Mouse (Mus musculus) lung, adult 2 months (tissue): ENCODE measurements around the gene Mgrn1. TPM values are rescaled to one million over a fixed set of nuclear protein-coding genes. Genes with fewer than 3 reads are reported as not detected.

ENCODE experiments used
- DNase-seq: peaks from one replicate; pipeline ENCODE4 v3.0.0; 2022
- H3K4me1 ChIP-seq: fragments of 200-500 bp; 2 replicates; pipeline ENCODE4 v1.6.1; 2011; ENCODE audit warnings: low read length; ENCODE audit not compliant: control insufficient read depth, insufficient read depth
- H3K4me3 ChIP-seq: fragments of 200-500 bp; replicated peaks from 2 replicates; pipeline ENCODE3; 2011; ENCODE audit warnings: low read depth, mild to moderate bottlenecking, control low read depth, low read length; ENCODE audit errors: extremely low read depth
- CTCF ChIP-seq: fragments of 200-500 bp; IDR thresholded peaks from 2 replicates; pipeline ENCODE4 v1.5.1; 2011; ENCODE audit warnings: mild to moderate bottlenecking, low read length, control low read depth; ENCODE audit not compliant: insufficient read depth
- POLR2A ChIP-seq: fragments of 200-500 bp; IDR thresholded peaks from 2 replicates; pipeline ENCODE4 v1.6.1; 2011; ENCODE audit warnings: low read depth, mild to moderate bottlenecking, control low read depth, low read length, borderline replicate concordance; ENCODE audit errors: extremely low read depth
- WGBS: fragments of 180-500 bp; shearing (Covaris S2); methylation state at CpG from one replicate; pipeline ENCODE4 v1.1.7; 2018; 5-methylcytosine and 5-hydroxymethylcytosine counted together
- polyA plus RNA-seq: library from polyadenylated mRNA; depleted of rRNA; stranded (reverse); fragments of >200 nt; gene quantifications from 2 replicates; pipeline ENCODE4 v1.2.3, GENCODE M21; 2012; rRNA removed

The Mgrn1 gene
- 124 and 140 TPM in 2 replicates for polyA plus RNA-seq

DNA sequence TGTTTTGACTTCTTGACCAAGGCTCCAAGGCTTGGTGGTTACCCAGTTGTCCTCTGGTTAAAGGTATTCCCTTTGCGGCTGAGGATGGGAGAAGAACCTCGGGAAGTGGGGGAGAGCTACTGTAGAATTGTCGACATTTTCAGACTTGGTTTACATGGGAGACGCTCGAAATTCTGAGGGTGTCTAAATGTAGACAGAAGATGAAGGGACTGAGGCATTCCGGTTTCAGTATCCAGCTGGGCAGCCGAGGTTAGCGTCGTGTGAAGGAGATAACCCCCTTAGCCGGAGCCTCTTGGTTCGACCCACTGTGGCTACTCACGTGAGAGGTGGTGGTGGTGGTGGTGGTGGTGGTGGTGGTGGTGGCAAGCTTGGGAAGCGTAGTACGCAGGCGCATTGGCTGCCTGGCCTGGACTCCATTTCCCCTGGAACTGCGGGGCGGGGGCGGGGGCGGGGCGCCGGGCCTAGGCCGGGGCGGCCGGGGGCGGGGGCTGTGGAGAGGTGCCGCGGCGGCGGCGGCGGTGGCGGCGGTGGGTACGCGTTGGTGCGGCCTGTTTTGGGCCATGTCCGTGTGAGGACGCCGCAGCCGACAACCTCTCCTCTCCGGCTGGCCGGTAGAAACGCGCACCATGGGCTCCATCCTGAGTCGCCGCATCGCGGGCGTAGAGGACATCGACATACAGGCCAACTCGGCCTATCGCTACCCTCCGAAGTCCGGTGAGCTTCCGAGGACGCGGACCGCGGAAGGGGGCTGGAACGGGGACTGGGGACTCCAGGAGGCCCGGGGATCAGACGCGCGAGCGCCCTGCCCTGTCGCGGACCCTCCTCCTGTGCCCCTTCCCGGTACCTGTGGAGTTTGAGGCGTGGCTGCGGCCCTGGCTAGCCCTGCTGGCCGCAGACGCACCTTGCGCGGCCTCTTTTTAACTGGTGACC lies at the start of gene Mgrn1:
TSS of gene Mgrn1 (plus strand) at position 490 of the 930 bp plus-strand sequence.
- under 1% methylated on average over 52 of the region's 74 CpGs for WGBS
- TF ChIP-seq POLR2A = peak; percentile 39; the same call in 1 of the 2 replicates
- TF ChIP-seq CTCF = no peak
- H3K4me3 ChIP-seq = peak within 1 kb of the TSS; percentile 98
- peaks cover 9% of the 10 kb centered on the region for H3K4me1 ChIP-seq
- DNase-seq = peak; percentile 79

- H3K4me1 ChIP-seq = no peaks in the 10 kb centered on the region
- TF ChIP-seq CTCF (no peak), POLR2A (no peak)
- 79% methylated on average over 3 of the region's 3 CpGs for WGBS
- DNase-seq = no peak
- H3K4me3 ChIP-seq = no peak overlapping the region
Observed at GRCm38 (mm10) chr16:4837631-4838030, 48.4 kb upstream of the Mgrn1 start.

- Histone ChIP-seq H3K4me3 (no peak overlapping the region), H3K4me1 (no peaks in the 10 kb centered on the region)
- TF ChIP-seq POLR2A (no peak), CTCF (no peak)
- WGBS = 69% methylated on average over 3 of the region's 3 CpGs
- no peak for DNase-seq
Observed at GRCm38 (mm10) chr16:4839552-4839951, 46.5 kb upstream of the Mgrn1 start.

GRCm38 (mm10) chr16:4840231-4840630 lies 45.8 kb upstream of the Mgrn1 start:
- no peak overlapping the region for H3K4me3 ChIP-seq
- WGBS = 67% methylated on average over 8 of the region's 8 CpGs
- no peak for DNase-seq
- H3K4me1 ChIP-seq = no peaks in the 10 kb centered on the region
- no peak for TF ChIP-seq POLR2A
- TF ChIP-seq CTCF = no peak

- WGBS = 67% methylated on average over 3 of the region's 3 CpGs
- TF ChIP-seq CTCF = no peak
- no peak for TF ChIP-seq POLR2A
- DNase-seq = no peak
- H3K4me3 ChIP-seq = no peak overlapping the region
- no peaks in the 10 kb centered on the region for H3K4me1 ChIP-seq
Observed at GRCm38 (mm10) chr16:4847041-4847440, 39.0 kb upstream of the Mgrn1 start.

DNA sequence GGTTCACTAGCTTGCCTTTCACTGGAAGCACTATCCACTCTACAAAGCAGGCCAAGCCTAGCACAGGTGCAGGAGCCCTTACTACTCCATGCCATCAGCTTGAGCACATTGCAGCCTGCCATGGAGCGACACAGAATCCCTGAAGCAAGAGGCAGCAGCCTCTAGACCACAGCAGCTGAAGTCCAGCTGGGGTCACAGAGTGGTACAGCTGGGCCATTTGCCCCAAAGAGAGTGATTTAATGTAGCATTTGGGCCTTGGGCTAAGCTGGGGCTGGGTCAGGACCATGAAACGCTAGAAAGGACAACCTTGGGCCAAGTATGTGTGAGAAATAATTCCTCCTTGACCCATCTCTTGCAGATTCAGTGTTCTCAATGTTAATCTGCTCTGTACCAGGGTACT lies 38.0 kb upstream of the Mgrn1 start:
- Histone ChIP-seq H3K4me1 (no peaks in the 10 kb centered on the region), H3K4me3 (no peak overlapping the region)
- DNase-seq = no peak
- TF ChIP-seq POLR2A (no peak), CTCF (no peak)
- 82% methylated on average over 2 of the region's 2 CpGs for WGBS

DNA sequence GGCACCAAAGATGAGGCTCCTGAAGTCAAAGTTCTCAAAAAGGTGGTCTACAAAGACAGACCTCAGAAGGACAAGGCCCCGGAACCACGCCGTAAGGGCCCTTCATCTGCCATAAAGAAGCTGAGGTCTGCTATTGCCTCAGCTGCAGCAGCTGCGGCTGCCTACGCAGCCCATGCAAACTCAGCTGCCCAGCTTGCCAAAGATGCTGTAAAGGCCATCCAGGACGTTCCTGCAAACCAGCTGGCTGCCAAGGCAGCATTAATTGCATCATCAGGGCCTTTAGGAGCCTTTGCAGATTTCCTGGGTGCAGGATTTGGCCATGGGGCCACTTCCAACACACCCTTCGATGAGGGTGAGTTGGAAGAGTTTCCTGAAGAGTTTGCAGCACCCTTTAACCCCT lies 35.7 kb upstream of the Mgrn1 start:
- no peak for DNase-seq

GRCm38 (mm10) chr16:4850938-4851628 lies 35.0 kb upstream of the Mgrn1 start:
- 55% methylated on average over 5 of the region's 5 CpGs for WGBS
- H3K4me1 ChIP-seq = no peaks in the 10 kb centered on the region
- TF ChIP-seq CTCF (no peak), POLR2A (no peak)
- DNase-seq = no peak
- no peak overlapping the region for H3K4me3 ChIP-seq

More for the DNA sequence above, 35.7 kb upstream of the Mgrn1 start:
- 59% methylated on average over 7 of the region's 7 CpGs for WGBS
- Histone ChIP-seq H3K4me3 (no peak overlapping the region), H3K4me1 (no peaks in the 10 kb centered on the region)
- no peak for TF ChIP-seq CTCF
- TF ChIP-seq POLR2A = no peak

DNA sequence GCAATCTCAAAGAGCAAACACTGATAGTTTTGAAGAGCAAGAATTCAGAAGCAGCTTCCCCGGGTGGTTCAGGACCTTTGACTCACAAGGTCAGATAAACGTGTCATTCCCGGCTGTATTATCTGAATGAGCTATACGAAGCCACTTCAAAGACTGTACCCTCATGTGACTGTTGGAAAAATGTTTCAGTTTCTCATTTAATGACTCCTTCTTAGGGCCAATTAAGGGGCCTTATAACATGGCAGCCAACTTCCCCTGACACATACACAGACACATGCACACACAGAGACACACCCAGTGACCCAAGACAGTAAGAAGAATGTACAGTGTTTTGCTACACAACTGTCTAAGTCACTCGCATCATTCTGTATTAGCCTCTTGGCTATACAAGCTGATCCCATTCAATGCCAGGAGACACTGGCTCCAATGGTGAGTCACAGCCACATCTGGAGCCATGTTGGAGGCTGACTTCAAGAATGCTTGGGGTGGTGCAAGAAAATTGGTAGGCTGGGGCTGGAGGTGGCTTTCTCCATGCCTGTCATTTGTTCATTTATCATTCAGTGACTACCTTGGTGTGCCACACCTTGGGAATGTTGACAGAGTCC lies 30.9 kb upstream of the Mgrn1 start:
- no peak for TF ChIP-seq CTCF
- no peak for TF ChIP-seq POLR2A
- H3K4me3 ChIP-seq = no peak overlapping the region
- no peaks in the 10 kb centered on the region for H3K4me1 ChIP-seq
- 42% methylated on average over 5 of the region's 5 CpGs for WGBS
- DNase-seq = no peak
